Mouse (Mus musculus) bone marrow macrophage, adult 2 months (primary cell): ENCODE measurements around the gene Rusc2. TPM values are rescaled to one million over a fixed set of nuclear protein-coding genes. Genes with fewer than 3 reads are reported as not detected.

ENCODE experiments used
- H3K27ac ChIP-seq: 2 replicates; pipeline ENCODE4 v1.5.1; 2012; ENCODE audit warnings: low read depth, low read length; ENCODE audit not compliant: insufficient read depth
- H3K4me1 ChIP-seq: 2 replicates; pipeline ENCODE4 v1.6.1; 2012; ENCODE audit warnings: low read length; ENCODE audit not compliant: control insufficient read depth, insufficient read depth
- H3K4me3 ChIP-seq: 2 replicates; pipeline ENCODE4 v1.5.1; 2012; ENCODE audit warnings: mild to moderate bottlenecking, low read length, moderate library complexity; ENCODE audit not compliant: insufficient read depth
- CTCF ChIP-seq: IDR thresholded peaks from 2 replicates; pipeline ENCODE4 v1.5.1; 2012; ENCODE audit warnings: low read depth, mild to moderate bottlenecking, low read length, moderate library complexity
- POLR2A ChIP-seq: IDR thresholded peaks from 2 replicates; pipeline ENCODE4 v1.6.1; 2012; ENCODE audit warnings: mild to moderate bottlenecking, low read depth, low read length, borderline replicate concordance
- polyA plus RNA-seq: library from polyadenylated mRNA; stranded (reverse); fragments of >200 nt; gene quantifications from 2 replicates; pipeline ENCODE4 v1.2.4, GENCODE M21; 2012; ENCODE audit not compliant: missing spikeins, insufficient read depth, insufficient read length

Gene Rusc2
- polyA plus RNA-seq, 1 experiment, result 44.3 TPM

DNA sequence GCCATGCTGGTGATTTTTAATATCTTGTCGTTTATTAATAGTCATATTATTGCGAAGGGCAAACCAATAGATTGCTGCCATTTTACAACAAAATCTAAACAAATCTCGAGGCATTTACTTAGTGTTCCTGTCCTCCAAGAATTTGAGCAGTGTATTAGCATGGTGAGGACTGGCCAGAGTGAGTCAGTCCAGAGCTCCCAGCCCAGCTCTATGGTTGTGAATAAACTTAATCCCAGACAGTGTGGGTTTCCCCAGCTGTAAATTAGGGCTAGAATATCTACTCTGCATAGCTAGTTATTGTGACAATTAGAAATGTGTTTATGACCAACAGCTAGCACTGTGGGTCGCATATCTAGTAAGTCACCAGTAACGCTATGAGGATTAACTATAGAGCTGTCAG lies 14.6 kb downstream of the Rusc2 start:
- H3K4me1 ChIP-seq, result peaks cover 14% of the 10 kb centered on the region
- TF ChIP-seq CTCF (no peak), POLR2A (no peak)
- no peak overlapping the region for H3K4me3 ChIP-seq
- H3K27ac ChIP-seq, result no peak overlapping the region

DNA sequence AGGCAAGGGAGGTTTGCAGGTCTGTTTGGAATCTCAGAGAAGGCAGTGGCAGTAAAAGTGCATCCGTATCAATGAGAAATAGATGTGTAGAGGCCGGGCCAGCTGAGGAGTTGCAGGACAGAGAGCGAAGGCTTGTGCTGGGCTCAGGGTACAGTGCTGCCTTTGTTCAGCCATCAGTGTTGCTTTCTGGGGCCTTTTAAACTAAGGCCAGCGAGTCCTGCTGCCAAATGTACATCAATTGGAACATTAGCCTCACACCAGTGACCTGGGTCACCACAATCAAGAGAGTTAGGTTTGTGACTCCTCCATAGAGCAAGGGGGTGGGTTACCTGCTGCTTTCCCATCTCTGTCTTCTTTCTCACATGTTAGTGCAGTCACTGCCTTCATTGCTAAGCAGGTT lies 16.2 kb downstream of the Rusc2 start:
- H3K27ac ChIP-seq, result no peak overlapping the region
- TF ChIP-seq CTCF, result no peak
- TF ChIP-seq POLR2A, result no peak
- H3K4me1 ChIP-seq, result peaks cover 26% of the 10 kb centered on the region
- H3K4me3 ChIP-seq, result no peak overlapping the region

DNA sequence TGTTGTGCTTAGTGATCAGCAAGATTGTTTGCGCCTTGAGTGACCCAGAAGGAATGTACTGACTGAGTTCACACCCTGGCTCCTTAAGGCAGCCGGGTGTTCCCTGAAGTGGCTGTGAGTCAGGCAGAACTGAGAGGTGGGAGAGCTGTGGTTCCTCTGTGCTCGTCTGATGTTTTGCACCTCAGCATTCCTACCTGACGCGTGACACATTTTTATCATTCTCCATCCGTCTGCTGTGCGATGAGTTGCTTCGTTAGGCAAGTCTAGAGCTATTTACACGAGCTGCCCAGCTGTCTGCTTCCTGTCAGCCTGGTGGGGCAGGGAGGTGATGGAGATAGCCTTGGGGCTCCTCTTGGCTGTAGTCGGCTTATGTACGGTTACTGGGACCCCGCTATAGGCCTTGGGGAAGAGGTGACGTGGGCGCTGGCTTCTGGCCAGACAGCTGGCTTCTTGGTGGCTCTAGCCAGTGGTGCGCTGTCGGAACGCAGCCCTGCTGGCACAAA lies 17.1 kb downstream of the Rusc2 start:
- no peak for TF ChIP-seq POLR2A
- no peak for TF ChIP-seq CTCF

DNA sequence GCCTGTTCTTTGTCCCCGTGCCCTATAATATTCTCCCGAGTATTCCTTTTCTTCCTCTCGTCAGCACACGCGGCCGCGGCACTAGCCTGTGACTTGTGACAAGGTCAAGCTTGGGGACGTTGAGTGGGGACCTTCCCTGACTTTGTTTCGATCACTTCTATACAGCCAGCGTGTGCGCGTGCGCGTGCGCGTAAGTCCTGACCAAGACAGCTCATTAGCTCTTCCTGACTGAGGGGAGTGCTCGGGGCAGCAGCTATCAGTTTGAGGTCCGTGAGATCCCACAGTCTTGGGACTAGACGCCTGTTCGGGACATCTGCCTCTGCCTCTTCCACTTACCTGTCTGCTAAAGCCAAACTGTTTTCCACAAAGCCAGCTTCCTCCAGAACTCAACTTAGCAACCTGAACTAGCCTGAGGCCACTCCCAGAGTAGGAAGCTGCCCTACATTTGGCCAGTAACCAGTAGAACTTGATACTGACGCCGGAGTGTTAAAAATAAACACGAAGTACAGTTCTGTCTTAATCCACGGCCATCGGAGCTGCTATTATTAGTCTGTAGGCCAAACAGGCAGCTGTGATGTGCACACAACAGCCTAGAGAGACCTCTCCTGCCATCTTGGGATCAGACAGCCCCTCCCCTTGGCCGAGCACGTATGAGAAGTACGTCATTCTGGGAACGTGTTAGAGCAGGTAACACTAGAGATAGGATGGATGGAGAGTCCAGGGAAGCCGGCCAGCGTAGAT lies 17.8 kb downstream of the Rusc2 start:
- H3K4me1 ChIP-seq, result peaks cover 22% of the 10 kb centered on the region
- TF ChIP-seq POLR2A, result no peak
- no peak for TF ChIP-seq CTCF
- no peak overlapping the region for H3K27ac ChIP-seq
- no peak overlapping the region for H3K4me3 ChIP-seq

More for the DNA sequence above, 17.1 kb downstream of the Rusc2 start:
- no peak overlapping the region for H3K4me3 ChIP-seq
- no peak overlapping the region for H3K27ac ChIP-seq
- H3K4me1 ChIP-seq, result peaks cover 24% of the 10 kb centered on the region

DNA sequence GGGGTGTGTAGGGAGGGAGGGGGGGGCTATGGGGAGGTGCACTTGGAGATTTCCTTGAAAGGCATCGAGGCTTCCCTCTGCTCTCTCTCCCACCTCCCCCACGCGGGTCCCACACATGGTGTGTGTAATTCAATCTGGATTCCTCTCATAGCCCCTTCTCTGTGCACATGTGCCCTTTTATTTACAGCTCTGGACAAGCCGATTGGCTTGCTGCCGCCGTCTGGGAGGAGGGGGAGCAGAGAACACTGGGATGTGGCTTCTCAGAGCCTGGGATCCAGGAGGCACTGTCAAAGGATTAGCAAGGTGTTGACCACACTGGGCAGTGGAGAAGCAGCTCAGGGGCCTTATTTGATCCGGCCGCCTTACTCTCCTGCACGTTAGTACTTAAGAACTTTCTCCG lies 19.2 kb downstream of the Rusc2 start:
- Histone ChIP-seq H3K4me3 (no peak overlapping the region), H3K4me1 (peaks cover 25% of the 10 kb centered on the region), H3K27ac (no peak overlapping the region)
- no peak for TF ChIP-seq CTCF
- TF ChIP-seq POLR2A, result no peak

DNA sequence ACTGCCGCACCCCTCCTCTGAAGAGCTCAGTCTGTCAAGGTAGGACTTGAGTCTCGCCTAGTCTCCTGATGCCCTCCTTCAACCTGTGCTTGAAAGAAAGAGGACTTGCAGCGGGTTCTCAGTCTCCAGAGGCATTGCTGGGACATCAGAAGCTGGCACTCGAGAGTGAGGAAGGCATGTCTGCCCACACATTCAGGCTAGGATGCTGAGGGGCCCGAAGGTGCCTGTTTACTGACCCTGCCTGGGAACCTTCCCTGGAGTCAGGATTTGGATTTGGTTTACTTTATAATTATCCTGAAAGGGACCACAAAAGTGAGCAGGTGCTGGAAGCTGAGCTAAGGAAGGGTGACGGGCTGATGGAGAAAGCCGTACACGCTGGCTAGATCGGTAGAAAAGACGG lies 19.7 kb downstream of the Rusc2 start:
- Histone ChIP-seq H3K27ac (no peak overlapping the region), H3K4me3 (no peak overlapping the region), H3K4me1 (peaks cover 25% of the 10 kb centered on the region)
- no peak for TF ChIP-seq CTCF
- TF ChIP-seq POLR2A, result no peak

DNA sequence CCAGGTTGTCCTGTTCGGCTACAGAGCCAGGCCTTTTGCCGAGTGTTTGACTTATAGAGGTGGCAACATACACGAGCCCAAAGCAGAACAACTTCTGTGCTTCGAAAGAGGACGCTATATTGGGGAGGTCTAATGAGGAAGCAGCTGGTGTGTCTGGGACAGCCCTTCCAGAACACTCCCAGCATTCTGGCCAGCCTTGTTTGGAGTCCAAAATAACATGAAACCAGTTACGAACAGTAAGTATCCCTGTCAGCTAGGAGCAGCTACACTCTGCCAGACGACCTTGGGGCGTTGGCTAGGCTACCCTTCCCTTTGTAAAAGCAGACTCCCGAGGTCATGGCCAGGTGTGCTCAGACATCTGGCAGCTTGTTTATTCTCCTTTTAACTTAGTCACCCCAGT lies 20.4 kb downstream of the Rusc2 start:
- TF ChIP-seq POLR2A (no peak), CTCF (no peak)
- Histone ChIP-seq H3K27ac (no peak overlapping the region), H3K4me3 (no peak overlapping the region), H3K4me1 (peaks cover 25% of the 10 kb centered on the region)

DNA sequence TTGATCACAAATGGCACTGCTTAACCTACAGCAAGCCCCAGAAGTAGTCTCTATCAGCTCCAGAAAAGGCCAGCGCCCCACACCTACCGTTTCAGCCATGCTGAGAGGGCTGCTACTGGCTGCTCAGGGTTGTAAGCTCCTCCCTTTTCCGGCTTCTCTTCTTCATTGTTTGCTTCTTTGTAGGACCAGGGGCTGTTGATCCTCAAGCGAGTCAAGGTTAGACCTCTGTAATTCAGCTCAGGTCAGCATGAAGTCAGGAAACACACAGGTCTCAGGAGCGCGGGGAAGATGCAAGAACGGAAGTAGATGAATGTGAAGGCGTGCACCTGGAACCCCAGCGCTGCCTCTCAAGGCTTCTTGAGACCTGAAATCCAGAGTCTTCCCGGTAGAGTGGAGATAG lies 22.9 kb downstream of the Rusc2 start:
- TF ChIP-seq CTCF (no peak), POLR2A (no peak)
- Histone ChIP-seq H3K4me3 (no peak overlapping the region), H3K4me1 (peaks cover 21% of the 10 kb centered on the region), H3K27ac (no peak overlapping the region)

DNA sequence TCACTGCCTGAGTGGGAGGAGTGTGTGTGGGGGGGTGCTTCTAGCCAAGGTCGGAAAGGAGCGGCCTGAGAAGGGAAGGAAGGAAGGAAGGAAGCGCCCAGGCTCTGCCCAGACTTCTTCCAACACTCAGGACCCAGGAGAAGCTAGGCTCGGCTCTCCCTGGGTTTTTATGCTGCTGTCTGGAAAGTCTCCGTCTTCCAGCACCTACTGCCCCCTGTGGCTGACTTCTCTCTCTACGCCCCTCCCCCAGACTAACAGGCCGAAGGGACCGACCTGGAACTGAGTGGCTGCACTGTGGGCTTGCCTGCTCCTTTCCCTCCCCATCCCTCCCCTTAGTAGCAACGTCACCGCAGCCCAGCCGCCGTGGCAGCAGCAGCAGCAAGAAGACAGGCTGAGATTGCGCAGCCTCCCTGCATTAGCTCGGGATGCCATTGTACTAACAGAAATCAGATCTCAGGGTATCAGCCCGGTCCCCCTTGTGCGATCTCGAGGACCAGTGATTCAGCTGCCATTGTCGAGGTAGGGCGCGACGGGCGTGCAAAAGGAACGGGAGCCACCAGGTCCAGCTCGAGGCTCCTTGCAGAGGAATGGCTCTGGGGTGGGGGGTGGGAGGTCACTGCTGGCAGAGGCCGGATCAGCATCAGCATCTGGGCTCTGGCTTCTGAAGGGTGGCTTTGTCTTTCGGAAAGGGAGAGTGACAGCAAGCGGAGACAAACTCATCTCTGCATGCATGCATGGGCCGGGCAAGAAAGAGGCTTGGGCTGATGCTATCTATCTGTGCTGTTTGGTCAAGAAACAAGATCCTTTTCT lies 24.6 kb downstream of the Rusc2 start:
- Histone ChIP-seq H3K4me3 (no peak overlapping the region), H3K4me1 (peaks cover 18% of the 10 kb centered on the region), H3K27ac (no peak overlapping the region)
- TF ChIP-seq POLR2A, result no peak
- no peak for TF ChIP-seq CTCF
